Mouse (Mus musculus) liver, postnatal 0 days (tissue): ENCODE data around the gene P3h3.

Experiments
- CTCF ChIP-seq: sonication (generic); IDR thresholded peaks from 2 replicates; pipeline ENCODE4 v1.5.1; 2016; ENCODE audit warnings: antibody characterized with exemption, low read depth
- EP300 ChIP-seq: IDR thresholded peaks from 2 replicates; pipeline ENCODE4 v1.6.1; 2016; ENCODE audit warnings: antibody characterized with exemption, low read depth, mild to moderate bottlenecking

GRCm38 (mm10) chr6:124904161-124904981, 46.8 kb upstream of the P3h3 start:
- peak; percentile 73 for TF ChIP-seq CTCF
- no peak for TF ChIP-seq EP300
